Mouse (Mus musculus) liver, embryonic 14.5 days (tissue): Measurements from ENCODE around the gene Asb10.

Experiments
- CTCF ChIP-seq: IDR thresholded peaks from 2 replicates; pipeline ENCODE4 v1.5.1; 2016; ENCODE audit warnings: antibody characterized with exemption, low read depth, control low read depth
- EP300 ChIP-seq: IDR thresholded peaks from 2 replicates; pipeline ENCODE4 v1.6.1; 2016; ENCODE audit warnings: antibody characterized with exemption, low read depth

DNA sequence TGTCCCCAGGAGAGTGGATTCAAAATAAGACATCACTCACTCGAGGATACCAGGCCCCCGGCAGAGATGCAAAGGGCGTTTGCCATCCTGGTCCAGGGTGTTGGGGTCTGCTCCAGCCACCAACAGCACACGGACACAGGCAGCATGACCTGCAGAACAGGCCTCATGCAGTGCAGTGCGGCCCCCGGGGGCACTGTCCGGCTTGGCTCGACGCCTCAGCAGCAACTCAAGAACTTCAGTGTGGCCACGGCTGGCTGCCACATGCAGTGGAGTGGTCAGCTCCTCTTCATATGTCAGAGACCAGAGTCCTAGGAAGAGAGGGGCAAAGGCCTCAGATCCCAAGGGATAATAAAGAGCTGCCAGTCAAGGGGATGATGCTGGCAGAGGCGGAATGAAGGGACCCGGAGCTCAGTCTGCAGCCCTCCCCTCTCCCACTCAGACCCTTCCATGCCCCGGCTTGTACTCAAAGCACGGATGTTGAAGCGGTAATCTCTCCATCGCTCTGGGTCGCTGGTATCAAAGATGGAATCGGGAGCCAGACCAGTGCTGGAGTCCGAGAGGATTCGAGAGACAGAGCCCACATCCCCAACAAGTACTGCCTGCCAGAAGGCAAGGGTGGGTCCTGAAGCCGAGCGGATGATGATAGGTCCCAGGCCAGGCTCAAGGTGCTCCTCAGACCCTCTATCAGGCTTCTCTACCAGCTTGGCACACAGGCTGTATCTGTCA, 1.0 kb downstream of the Asb10 start:
- TF ChIP-seq EP300 (no peak), CTCF (no peak)
